Mouse (Mus musculus) cortical plate, adult 2 months (tissue): ENCODE measurements at regions not wholly inside any gene's neighbourhood (a gene's known extent, or its start where the extent isn't known, plus 50 kb on each side); places are given as distances from the start of the nearest gene placed in this dataset.

Experiments used
- CTCF ChIP-seq: fragments of 200-500 bp; IDR thresholded peaks from 2 replicates; pipeline ENCODE4 v1.5.1; 2011; ENCODE audit warnings: mild to moderate bottlenecking, control low read depth, low read length; ENCODE audit not compliant: insufficient read depth; ENCODE audit errors: extremely low read depth
- POLR2A ChIP-seq: fragments of 200-500 bp; IDR thresholded peaks from 2 replicates; pipeline ENCODE4 v1.6.1; 2011; ENCODE audit warnings: mild to moderate bottlenecking, low read length, control low read depth; ENCODE audit not compliant: insufficient read depth; ENCODE audit errors: extremely low read depth

GRCm38 (mm10) chr4:62823082-62823481 is 142.3 kb upstream of the Zfp618 start:
- TF ChIP-seq POLR2A: no peak
- TF ChIP-seq CTCF: no peak
